Mouse (Mus musculus): ENCODE data around the gene Lfng.

DNA sequence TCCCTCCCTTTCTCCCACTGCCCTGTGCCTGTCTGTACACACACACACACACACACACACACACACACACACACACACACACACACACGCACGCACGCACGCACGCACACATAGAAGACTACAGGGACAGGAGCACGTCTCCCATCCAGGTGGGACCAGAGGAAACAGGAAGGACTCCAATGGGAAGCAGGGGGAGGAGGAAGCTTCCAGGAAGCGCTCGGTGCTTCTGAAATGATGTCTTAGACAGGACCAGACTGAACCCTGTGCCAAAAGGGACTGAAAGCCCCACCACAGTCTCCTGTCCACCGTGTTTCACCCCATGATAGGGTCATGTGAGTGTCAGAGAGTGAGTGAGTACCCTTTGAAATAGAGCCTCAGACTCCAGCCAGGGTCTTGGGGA, 44.5 kb upstream of the Lfng start:
- TF ChIP-seq CTCF (IDR thresholded peaks at IDR 0.05; ENCODE audit: low read depth) (no peak), EP300 (optimal IDR thresholded peaks at IDR 0.05) (no peak)
